Mouse (Mus musculus) hematopoietic stem cell, adult 5-6 weeks (primary cell): ENCODE data around the gene Kif2a. TPM values are rescaled to one million over a fixed set of nuclear protein-coding genes. Genes with fewer than 3 reads are reported as not detected.
"Not testable (repeated sequence)": the region's sequence is repeated elsewhere in the genome, so short reads cannot be mapped to it uniquely, and the experiment has no call there.

Source experiments
- ATAC-seq, 2 experiments: fragments of 125-278 bp in 1 of 2; replicated peaks in 1 of 2; 2 replicates each; pipeline ENCODE4 v1.8.0; 2016 to 2017; ENCODE audit warnings: inconsistent platforms in 2 of 2, mild to moderate bottlenecking in 2 of 2, moderate number of reproducible peaks in 2 of 2, low read depth in 1 of 2, moderate TSS enrichment in 1 of 2; ENCODE audit not compliant: low FRiP score in 2 of 2, poor library complexity in 2 of 2, severe bottlenecking in 2 of 2, insufficient read depth in 1 of 2, low TSS enrichment in 1 of 2
- total RNA-seq: library from RNA; stranded (forward); fragments of 172-1452, 232-1000 nt; gene quantifications from 2 replicates; pipeline ENCODE4 v1.2.3, GENCODE M21; 2017

Gene Kif2a
- total RNA-seq, 1 experiment from 2014 or later: 25.0 TPM

DNA sequence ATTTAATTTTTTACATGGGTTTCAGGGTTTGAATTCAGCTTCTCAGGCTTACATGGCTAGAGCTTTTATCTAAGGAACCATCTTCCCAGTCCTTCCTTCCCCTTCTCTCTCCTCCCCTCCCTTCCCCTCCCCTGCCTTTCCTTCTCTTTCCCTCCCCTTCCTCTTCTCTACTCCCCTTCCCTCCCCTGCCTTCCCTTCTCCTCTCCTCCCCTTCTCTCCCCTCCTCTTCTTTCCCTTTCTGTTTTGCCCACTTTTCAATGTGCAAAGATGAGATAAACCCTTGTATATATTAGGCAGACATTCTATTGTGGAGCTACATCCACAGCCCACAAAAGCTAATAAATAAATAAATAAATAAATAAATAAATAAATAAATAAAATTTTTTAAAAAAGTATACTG is 9.3 kb upstream of the Kif2a start:
- no peak for ATAC-seq

DNA sequence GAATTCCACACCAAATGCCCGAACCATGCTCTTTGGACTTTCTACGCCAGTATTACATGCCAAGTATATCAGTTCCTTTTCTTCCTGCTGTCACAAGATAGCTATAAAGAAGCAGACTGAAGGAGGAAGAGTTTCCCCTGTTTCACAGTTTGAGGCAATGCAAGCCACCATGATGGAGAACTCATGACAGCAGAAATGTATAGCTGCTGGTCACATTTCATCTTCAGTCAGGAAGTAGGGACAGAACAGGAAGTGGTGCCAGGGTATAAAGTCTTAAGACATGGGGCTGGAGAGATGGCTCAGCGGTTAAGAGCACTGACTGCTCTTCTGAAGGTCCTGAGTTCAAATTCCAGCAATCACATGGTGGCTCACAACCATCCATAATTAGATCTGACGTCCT is 5.3 kb upstream of the Kif2a start:
- peak in 1 of 2 experiments; percentile 11; a peak in 1 of 4 replicates for ATAC-seq

DNA sequence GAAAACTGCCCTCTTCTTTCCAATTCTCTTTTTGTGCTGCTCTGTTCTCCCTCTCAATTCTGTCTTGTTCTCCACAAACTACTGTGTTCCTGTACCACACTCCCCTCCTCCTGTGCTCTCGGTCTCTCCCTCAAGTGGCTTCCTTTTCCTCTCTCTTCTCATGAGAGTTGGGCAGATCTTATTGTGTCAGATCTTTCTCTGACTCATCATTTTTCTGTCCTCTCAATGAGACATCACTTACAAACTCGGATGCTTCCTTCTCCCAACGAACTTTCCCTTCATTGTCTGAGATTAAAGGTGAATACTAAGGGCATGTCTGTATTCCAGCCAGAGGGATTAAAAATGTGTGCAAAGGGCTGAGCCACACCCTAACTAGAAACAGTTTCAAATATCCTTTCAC is 3.7 kb upstream of the Kif2a start:
- ATAC-seq: no peak; a peak in 1 of 4 replicates

DNA sequence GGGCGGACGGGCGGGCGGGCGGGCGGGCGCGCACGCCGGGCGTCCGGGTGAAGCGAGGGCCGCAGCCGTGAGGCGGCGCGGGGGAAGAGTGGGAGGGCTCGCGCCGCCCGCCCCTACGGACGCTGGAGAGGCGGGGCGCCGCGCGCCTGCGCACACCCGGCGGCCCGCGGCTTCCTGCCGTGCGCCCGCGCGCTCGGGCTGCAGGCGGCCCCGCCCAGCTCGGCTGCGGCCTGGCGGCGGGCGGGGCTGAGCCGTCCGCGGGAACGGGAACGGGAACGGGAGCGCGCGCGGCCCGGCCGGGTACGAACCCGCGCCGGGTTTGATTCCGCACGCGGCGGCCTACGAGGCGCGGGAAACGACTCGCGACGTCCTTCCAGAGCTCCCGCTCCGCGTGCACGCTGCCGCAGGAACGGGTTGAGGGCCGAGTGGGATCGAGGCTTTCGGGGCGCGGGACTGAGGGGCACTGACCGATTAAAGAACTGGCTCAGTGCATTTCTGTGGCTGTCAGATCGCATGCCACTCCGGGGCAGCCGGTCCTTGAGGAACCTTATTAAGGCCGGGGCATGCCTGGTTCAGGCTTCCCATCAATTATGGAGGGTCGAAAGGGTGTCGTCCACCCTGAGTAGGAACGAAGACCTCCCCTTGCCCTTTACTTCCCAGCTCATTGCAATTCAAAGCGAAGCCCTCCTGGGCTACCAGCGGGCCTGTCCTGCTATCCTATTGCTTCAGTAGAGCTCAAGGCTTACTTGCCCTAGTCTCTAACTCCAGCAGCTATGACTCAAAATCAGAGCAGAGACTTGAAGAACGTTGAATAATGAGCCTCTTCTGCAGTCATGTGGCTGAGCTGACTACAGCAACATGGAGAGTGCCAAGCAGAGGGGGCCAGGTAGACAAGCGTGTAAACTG is 593 bp upstream of the Kif2a start:
- ATAC-seq: peak; percentile 54

DNA sequence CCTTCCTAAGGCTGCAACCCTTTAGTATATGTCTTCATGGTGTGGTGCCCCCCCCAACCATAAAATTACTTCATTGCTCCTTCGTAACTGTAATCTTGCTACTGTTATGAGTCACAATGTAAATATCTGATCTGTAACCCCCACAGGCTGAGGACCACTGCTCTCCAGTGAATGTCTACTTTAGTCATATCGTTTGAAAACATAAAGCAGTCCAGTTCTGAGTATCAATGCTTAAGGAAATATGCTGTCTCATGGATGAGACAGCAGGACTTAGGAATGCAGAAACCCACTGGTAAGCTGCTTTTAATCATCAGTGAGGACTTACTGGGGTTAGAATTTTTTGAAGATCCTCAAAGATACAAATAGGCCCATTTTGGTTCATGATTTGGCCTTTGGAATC is 2.5 kb downstream of the Kif2a start:
- ATAC-seq: no peak

DNA sequence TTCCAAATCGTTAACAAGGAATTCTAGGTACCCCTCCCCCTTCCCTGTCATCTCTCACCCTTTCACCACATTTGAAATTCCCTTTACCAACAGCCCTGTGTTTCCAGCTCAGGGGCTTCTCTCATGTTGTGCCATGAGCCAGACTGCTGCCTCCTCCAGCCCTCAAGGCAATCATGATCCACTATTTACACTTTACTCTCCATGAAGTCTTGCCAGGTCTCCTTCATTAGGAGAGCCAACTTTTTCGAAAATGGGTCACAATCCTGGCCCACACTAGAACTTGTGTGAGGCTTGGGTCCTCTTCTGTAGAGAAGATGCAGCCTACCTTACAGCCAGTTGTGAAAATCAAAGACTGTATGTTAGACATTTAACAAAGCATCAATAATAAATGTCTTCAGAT is 8.0 kb downstream of the Kif2a start:
- no peak for ATAC-seq

DNA sequence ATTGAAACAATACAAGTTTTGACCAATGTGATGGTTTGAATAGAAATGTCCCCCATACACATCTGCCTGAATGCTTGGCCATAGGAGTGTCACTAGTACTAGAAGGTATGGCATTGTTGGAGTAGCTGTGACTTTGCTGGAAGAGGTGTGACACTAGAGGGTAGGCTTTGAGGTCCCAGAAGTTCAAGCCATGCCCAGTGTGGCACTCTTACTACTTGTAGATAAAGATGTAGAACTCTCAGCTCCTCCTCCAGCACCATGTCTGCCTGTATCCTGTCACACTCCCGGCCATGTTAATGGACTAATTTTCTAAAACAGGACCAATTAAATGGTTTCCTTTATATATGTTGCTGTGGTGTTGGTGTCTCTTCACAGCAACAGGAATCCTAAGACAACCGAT is 10.3 kb downstream of the Kif2a start:
- no peak for ATAC-seq

DNA sequence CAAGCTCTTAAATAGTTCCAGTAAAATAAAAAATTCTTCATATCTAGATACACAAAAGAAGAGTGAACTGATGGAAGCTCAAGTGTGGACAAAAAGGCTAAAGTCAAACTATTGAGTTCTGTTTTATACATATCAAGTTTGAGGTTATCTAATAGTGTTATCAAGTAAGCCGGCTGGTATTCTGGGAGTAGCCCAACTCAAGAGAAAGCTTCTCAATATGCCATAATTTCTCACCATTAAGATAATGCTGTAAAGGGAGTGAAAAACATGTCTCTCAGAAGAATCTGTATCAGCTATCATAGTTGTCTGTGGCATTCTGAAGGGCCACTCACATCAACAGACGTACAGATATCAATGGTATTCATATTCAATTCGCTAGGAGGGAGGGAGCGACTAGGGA is 13.8 kb downstream of the Kif2a start:
- ATAC-seq: no peak

DNA sequence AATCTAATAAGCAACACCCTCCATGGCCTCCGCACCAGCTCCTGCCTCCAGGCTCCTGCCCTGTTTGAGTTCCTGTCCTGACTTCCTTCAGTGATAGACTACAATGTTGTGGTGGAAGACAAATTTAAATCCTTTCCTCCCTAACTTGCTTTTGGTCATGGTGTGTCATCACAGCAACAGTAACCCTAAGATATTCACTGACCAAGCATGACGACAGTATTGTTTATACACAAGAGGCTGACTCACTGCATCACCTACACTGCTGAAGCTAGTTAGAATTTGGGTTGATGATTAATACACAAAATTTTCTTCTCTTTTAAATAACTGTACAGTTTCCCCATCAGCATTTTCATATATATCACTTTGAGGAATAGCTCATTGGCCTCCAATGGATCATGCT is 18.7 kb downstream of the Kif2a start:
- ATAC-seq: no peak

DNA sequence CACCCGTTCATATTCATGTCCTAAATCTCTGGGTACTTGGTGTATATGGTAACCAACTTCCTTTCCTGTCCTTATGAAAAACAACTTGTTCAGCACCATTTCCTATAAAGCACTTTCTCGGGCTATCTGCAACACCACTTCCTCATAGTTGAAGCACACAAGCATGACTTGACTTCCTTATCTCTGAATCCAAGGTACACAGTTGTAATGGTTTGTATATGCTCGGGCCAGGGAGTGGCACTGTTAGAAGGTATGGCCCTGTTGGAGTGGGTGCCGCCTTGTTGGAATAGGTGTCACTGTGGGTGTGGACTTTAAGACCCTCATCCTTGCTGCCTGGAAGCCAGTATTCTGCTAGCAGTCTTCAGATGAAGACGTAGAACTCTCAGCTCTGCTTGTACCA is 23.3 kb downstream of the Kif2a start:
- peak; percentile 98 to 99 for ATAC-seq

DNA sequence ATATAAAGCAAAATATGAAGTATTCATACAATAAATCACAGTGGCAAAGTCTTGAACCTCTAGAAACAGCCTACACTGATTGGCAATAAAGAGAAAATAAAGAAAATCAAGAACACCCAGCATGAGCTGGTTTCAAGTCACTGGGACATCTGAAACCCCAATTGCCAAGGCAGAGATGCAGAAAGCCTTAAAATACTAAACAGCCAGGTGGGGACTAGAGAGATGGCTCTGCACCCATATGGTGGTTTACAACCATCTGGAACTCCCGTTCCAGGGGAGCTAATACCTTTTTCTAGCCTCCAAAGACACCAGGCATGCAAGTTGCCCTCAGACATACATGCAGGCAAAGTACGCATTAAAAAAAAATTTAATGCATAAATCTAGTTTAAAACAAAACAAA is 23.9 kb downstream of the Kif2a start:
- no peak for ATAC-seq

DNA sequence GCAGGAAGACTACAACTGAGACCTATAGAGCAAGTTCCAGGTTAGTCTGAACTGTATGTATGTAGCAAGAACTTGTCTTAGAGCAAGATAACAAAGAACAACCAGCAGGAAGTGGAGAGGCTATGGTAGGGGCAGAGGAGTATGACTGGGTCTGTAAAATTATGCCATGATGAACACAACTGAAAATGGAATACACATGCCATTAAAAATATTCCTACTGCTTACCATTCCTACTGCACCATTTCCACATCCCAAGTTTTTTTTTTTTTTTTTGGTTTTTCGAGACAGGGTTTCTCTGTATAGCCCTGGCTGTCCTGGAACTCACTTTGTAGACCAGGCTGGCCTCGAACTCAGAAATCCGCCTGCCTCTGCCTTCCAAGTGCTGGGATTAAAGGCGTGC is 24.4 kb downstream of the Kif2a start:
- ATAC-seq: not testable (repeated sequence)

DNA sequence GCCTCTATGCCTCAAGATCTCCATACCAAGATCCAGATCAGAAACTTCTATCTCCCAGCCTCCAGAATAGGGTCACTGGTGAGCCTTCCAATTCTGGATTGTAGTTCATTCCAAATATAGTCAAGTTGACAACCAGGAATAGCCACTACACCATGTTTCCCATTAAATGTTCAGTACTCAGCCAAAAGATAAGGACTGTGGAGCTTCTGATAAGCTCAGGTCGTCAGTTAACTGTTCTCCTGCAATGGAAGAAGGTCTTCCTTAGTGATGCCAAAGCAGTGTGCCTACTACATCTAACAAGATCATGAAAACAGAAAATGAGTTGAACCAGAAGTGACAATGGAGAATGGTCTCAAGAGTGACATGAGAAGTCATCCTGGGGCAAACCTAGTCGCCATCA is 25.0 kb downstream of the Kif2a start:
- no peak for ATAC-seq

DNA sequence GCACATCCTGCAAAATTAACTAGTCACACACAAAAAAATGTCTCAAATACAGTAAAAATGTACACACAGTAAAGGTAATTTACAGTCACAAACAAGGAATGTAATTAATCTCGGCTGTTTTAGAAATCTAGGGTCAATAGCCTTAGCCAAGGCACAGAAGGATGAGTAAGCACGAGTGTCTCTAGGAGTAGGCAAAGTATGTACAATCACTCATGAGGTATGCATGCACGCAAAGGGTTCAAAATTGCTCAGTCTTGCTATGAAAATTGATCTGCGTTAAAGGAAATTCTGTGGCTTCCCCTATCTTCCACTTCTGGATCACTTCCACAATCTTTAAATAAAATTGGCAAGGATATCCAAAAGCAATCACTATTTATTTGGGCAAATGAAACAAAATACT is 60.4 kb downstream of the Kif2a start:
- ATAC-seq: no peak

DNA sequence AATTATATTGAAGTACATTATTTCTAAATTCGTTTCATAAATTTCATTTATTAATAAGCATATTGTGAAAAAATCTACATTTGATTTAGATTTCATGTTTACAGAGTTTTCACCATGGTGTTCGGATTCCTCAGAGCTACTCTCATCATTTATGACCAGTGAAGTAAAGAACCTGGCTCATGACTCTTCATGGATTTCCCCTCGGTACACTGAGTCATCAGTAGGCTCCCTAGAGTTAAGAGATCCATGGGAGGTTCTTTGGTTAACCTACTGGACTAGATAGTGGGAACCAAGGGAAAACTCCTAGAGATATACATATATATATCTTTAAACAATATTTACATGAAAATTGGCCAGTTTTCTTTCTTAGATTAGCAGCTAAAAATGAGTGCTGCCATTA is 61.4 kb downstream of the Kif2a start:
- ATAC-seq: no peak

DNA sequence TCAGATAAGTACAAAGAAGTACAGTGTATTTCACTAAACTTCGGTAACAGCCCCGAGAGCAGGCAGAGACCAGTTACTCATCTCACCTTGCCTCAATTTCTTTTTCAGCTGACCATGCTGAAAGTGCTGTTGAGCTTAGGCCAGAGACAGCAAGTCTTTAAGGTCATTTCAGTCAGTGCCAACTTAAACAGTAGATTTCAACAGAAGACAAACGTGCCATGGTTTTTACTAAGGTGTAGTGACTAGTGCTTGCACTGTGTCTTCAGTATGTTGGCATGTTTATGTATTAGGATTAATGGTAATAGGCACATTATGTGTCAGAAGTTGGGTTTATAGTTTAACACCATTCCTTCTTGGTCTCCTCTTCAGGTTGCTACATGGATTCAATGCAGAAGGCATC is 63.6 kb downstream of the Kif2a start:
- no peak for ATAC-seq

DNA sequence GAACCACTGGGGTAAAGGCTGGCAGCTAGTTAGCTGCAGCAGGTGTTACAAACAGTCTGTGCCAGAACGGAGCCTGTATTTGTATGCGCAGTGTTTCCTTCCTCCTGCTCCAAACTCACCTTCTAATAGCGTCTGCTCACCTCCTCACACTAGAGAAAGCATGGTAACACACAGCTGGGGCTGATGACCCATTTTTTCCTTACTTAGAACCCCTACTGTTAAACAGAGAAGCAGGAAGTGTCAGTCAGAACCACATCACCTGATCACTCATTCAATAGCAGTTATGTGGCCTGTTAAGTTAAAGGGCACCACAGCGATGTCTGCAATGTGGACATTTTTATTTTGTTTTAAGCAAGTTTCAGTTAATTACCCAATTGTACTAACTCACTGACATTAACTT is 64.4 kb downstream of the Kif2a start:
- no peak for ATAC-seq

DNA sequence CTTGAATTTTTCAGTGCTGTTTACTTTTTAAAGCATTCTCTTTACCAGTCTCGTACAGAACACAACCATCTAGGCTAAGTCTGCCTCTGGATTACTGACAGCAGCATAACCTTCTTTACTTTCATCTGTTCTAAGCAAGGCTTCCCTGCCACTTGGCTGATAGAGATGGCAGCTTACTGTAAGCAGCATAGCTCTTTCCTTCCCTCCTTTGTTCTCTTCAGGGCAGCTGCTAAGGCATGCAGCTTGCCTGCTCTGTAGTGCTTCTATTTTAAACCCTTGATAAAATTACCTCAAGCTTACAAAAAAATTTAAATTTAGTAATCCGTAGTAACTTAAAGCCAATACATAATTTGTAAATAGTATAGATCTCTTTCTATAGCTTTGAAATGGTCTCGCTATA is 67.0 kb downstream of the Kif2a start:
- no peak for ATAC-seq

DNA sequence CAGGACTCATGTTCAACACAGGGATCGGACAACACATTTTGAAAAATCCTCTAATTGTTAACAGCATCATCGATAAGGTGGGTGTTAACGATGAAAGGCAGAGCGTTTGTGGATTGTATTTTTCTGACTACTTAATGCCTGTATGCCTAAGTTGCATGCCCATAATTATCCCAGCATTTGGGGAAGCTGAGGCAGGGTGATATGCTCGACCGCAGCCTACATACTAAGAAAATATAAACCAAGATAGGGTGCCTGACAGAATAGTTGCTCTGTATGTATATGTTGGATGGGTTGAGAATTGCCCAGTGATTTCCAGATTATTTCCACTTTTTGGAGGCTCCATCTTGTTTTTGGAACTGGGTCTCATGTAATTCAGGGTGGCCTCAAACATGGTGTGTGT is 74.3 kb downstream of the Kif2a start:
- no peak for ATAC-seq
